Mouse (Mus musculus) adipocyte (in vitro differentiated cells): ENCODE data around the gene Atp6v0b.
A peak's percentile ranks its signal among the peaks of the same experiment; 100 is the strongest.

ENCODE experiments used
- DNase-seq: peaks from one replicate; pipeline ENCODE4 v3.0.0-alpha.2; 2016; ENCODE audit warnings: low spot score

Atp6v0b gene

GRCm38 (mm10) chr4:117908834-117909453, 21.8 kb upstream of the Atp6v0b start:
- DNase-seq, result no peak

- peak; percentile 90 for DNase-seq
Observed at GRCm38 (mm10) chr4:117906196-117906595, 19.1 kb upstream of the Atp6v0b start.

GRCm38 (mm10) chr4:117904761-117905160, 17.6 kb upstream of the Atp6v0b start:
- DNase-seq, result no peak

GRCm38 (mm10) chr4:117904094-117904493, 17.0 kb upstream of the Atp6v0b start:
- no peak for DNase-seq

- DNase-seq, result no peak
Observed at GRCm38 (mm10) chr4:117898111-117898510, 11.0 kb upstream of the Atp6v0b start.

- no peak for DNase-seq
Observed at GRCm38 (mm10) chr4:117896031-117896430, 8.9 kb upstream of the Atp6v0b start.

- no peak for DNase-seq
Observed at GRCm38 (mm10) chr4:117895339-117895738, 8.2 kb upstream of the Atp6v0b start.

GRCm38 (mm10) chr4:117894601-117895000, 7.5 kb upstream of the Atp6v0b start:
- DNase-seq, result no peak

GRCm38 (mm10) chr4:117893376-117893775, 6.2 kb upstream of the Atp6v0b start:
- peak; percentile 53 for DNase-seq

GRCm38 (mm10) chr4:117891738-117892161, 4.6 kb upstream of the Atp6v0b start, which contains the start of gene Dph2:
Gene Dph2, minus strand, starts transcription at chr4:117892032.
- peak; percentile 88 for DNase-seq

GRCm38 (mm10) chr4:117890750-117891149, 3.6 kb upstream of the Atp6v0b start:
- no peak for DNase-seq

- no peak for DNase-seq
Observed at GRCm38 (mm10) chr4:117890031-117890430, 2.9 kb upstream of the Atp6v0b start.

GRCm38 (mm10) chr4:117889471-117889870, 2.3 kb upstream of the Atp6v0b start:
- no peak for DNase-seq

GRCm38 (mm10) chr4:117887920-117888319, 787 bp upstream of the Atp6v0b start:
- DNase-seq, result no peak

GRCm38 (mm10) chr4:117886644-117887043, 489 bp downstream of the Atp6v0b start:
- DNase-seq, result no peak

GRCm38 (mm10) chr4:117885994-117886393, 1.1 kb downstream of the Atp6v0b start:
- DNase-seq, result no peak

GRCm38 (mm10) chr4:117885093-117885492, 2.0 kb downstream of the Atp6v0b start:
- no peak for DNase-seq

- no peak for DNase-seq
Observed at GRCm38 (mm10) chr4:117884146-117884545, 3.0 kb downstream of the Atp6v0b start.

GRCm38 (mm10) chr4:117882701-117883691, 4.1 kb downstream of the Atp6v0b start, which contains the start of gene B4galt2:
Gene B4galt2, minus strand, starts transcription at chr4:117883487.
- no peak for DNase-seq

- DNase-seq, result no peak
Observed at GRCm38 (mm10) chr4:117878703-117879102, 8.4 kb downstream of the Atp6v0b start.

- no peak for DNase-seq
Observed at GRCm38 (mm10) chr4:117878301-117878700, 8.8 kb downstream of the Atp6v0b start.

GRCm38 (mm10) chr4:117873615-117874014, 13.5 kb downstream of the Atp6v0b start:
- no peak for DNase-seq

- DNase-seq, result no peak
Observed at GRCm38 (mm10) chr4:117872471-117872886, 14.7 kb downstream of the Atp6v0b start, which contains the start of gene Ccdc24. Gene Ccdc24, minus strand, starts transcription at chr4:117872557.
